Mouse (Mus musculus): ENCODE results near the gene Sarnp. TPM values are rescaled to one million over a fixed set of nuclear protein-coding genes. Genes with fewer than 3 reads are reported as not detected.

Gene Sarnp
- 74.4 and 106 TPM in 2 replicates for total RNA-seq (2015; ENCODE audit: low replicate concordance)
- total RNA-seq (2017; ENCODE audit: low replicate concordance) = 93.5 and 113 TPM in 2 replicates

GRCm38 (mm10) chr10:128817033-128817432 lies at the start of gene Sarnp:
Sarnp (plus strand) TSS chr10:128817333.
- ATAC-seq (replicated peaks; ENCODE audit: low FRiP score, poor library complexity, severe bottlenecking) = no peak

GRCm38 (mm10) chr10:128772895-128773294 lies 44.2 kb upstream of the Sarnp start:
- no peak for ATAC-seq (replicated peaks; ENCODE audit: low FRiP score, poor library complexity, severe bottlenecking)

- no peak for ATAC-seq (replicated peaks; ENCODE audit: low FRiP score, poor library complexity, severe bottlenecking)
Observed at GRCm38 (mm10) chr10:128773685-128774084, 43.4 kb upstream of the Sarnp start.

GRCm38 (mm10) chr10:128778441-128778840 lies 38.7 kb upstream of the Sarnp start:
- no peak for ATAC-seq (replicated peaks; ENCODE audit: low FRiP score, poor library complexity, severe bottlenecking)

GRCm38 (mm10) chr10:128779011-128779795 lies 37.9 kb upstream of the Sarnp start:
- ATAC-seq (replicated peaks; ENCODE audit: low FRiP score, poor library complexity, severe bottlenecking) = peak; percentile 78

- no peak for ATAC-seq (replicated peaks; ENCODE audit: low FRiP score, poor library complexity, severe bottlenecking)
Observed at GRCm38 (mm10) chr10:128780200-128780599, 36.9 kb upstream of the Sarnp start.

GRCm38 (mm10) chr10:128790398-128791124 lies 26.6 kb upstream of the Sarnp start, which contains the start of gene Mmp19:
Mmp19 (plus strand) TSS chr10:128790910.
- no peak for ATAC-seq (replicated peaks; ENCODE audit: low FRiP score, poor library complexity, severe bottlenecking)

GRCm38 (mm10) chr10:128792041-128792440 lies 25.1 kb upstream of the Sarnp start:
- ATAC-seq (replicated peaks; ENCODE audit: low FRiP score, poor library complexity, severe bottlenecking) = no peak

GRCm38 (mm10) chr10:128793258-128793657 lies 23.9 kb upstream of the Sarnp start:
- ATAC-seq (replicated peaks; ENCODE audit: low FRiP score, poor library complexity, severe bottlenecking) = no peak

GRCm38 (mm10) chr10:128794391-128794790 lies 22.7 kb upstream of the Sarnp start:
- ATAC-seq (replicated peaks; ENCODE audit: low FRiP score, poor library complexity, severe bottlenecking) = no peak

GRCm38 (mm10) chr10:128795581-128795980 lies 21.6 kb upstream of the Sarnp start:
- no peak for ATAC-seq (replicated peaks; ENCODE audit: low FRiP score, poor library complexity, severe bottlenecking)

- ATAC-seq (replicated peaks; ENCODE audit: low FRiP score, poor library complexity, severe bottlenecking) = no peak
Observed at GRCm38 (mm10) chr10:128798676-128799075, 18.5 kb upstream of the Sarnp start.

GRCm38 (mm10) chr10:128801981-128802495 lies 15.1 kb upstream of the Sarnp start:
- no peak for ATAC-seq (replicated peaks; ENCODE audit: low FRiP score, poor library complexity, severe bottlenecking)

- ATAC-seq (replicated peaks; ENCODE audit: low FRiP score, poor library complexity, severe bottlenecking) = no peak
Observed at GRCm38 (mm10) chr10:128802956-128803355, 14.2 kb upstream of the Sarnp start.

GRCm38 (mm10) chr10:128803361-128803760 lies 13.8 kb upstream of the Sarnp start:
- no peak for ATAC-seq (replicated peaks; ENCODE audit: low FRiP score, poor library complexity, severe bottlenecking)

GRCm38 (mm10) chr10:128803771-128804270 lies 13.3 kb upstream of the Sarnp start, which contains the start of gene Dnajc14:
Dnajc14 (plus strand) TSS chr10:128804062.
- no peak for ATAC-seq (replicated peaks; ENCODE audit: low FRiP score, poor library complexity, severe bottlenecking)

GRCm38 (mm10) chr10:128804271-128805091 lies 12.7 kb upstream of the Sarnp start, which contains the start of gene Tmem198b:
Tmem198b (minus strand) TSS chr10:128804370.
- no peak; the same call in 1 of the 2 replicates for ATAC-seq (replicated peaks; ENCODE audit: low FRiP score, poor library complexity, severe bottlenecking)

- peak; percentile 92 for ATAC-seq (replicated peaks; ENCODE audit: low FRiP score, poor library complexity, severe bottlenecking)
Observed at GRCm38 (mm10) chr10:128805092-128806000, 11.8 kb upstream of the Sarnp start.
